Mouse (Mus musculus) erythroblast, embryonic 14.5 days (primary cell): ENCODE results near the gene Tfap2c.

Experiments
- GATA1 ChIP-seq: IDR thresholded peaks from 2 replicates; pipeline ENCODE4 v1.6.1; 2012; ENCODE audit warnings: low read length, inconsistent platforms, mixed read lengths
- TAL1 ChIP-seq: IDR thresholded peaks from 3 replicates; pipeline ENCODE4 v1.6.1; 2012; ENCODE audit warnings: low read length, inconsistent platforms, mixed read lengths

GRCm38 (mm10) chr2:172510056-172510712 lies 39.2 kb upstream of the Tfap2c start:
- TF ChIP-seq GATA1 (no peak), TAL1 (no peak)
